13 mouse cellular contexts compared by ENCODE assay signal in the genomic region with DNA sequence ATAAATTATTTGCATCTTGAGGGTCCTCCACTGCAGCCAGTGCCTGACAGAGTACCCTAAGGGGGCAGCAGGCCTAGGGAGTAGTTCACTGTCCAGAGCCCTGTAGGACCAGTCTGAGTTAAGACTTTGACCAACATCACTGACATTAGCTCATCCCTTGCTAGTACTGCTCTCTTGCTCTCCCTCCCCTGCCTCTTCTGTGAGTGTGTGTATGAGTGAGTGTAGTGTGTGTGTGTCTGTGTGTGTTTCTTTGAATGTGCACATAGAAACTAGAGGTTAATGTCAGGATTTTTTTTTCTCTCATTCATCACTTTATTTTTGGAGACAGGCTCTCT.
DNase-seq lines count a peak whose midpoint lies in the region; ATAC-seq and TF ChIP-seq lines count a peak whose summit lies in the region.
"Had no signal": no experiment of that assay in that cellular context is flagged by ENCODE, and none has a peak within 500 bp of the region (broad histone marks: within the 10 kb centered on the region; RNA-seq: fewer than 3 reads in every experiment).

No protein-coding gene starts in this region.

- peak; percentile 14; the same call in 1 of the 2 replicates for ATAC-seq in forebrain, embryonic 13.5 days
- no peak for ATAC-seq in forebrain, embryonic 12.5 days (ENCODE audit: low FRiP score)
- no peak for ATAC-seq in hindbrain, embryonic 11.5 days (ENCODE audit: low FRiP score)
- 0 out of 2 replicates have a peak, but pooled peaks have one; percentile 19 for ATAC-seq in hindbrain, postnatal 0 days
- ATAC-seq in midbrain, postnatal 0 days (ENCODE audit: low FRiP score), result 0 out of 2 replicates have a peak, but pooled peaks have one; percentile 15

- H3K36me3 ChIP-seq in forebrain, embryonic 13.5 days (ENCODE audit: poor library complexity, severe bottlenecking), result no peaks in the 10 kb centered on the region
- no peaks in the 10 kb centered on the region for H3K36me3 ChIP-seq in forebrain, embryonic 12.5 days (replicated peaks)
- H3K36me3 ChIP-seq in hindbrain, embryonic 10.5 days, result no peaks in the 10 kb centered on the region
- no peaks in the 10 kb centered on the region for H3K36me3 ChIP-seq in hindbrain, embryonic 11.5 days (ENCODE audit: control insufficient read depth, insufficient read depth, low read length)
- no peaks in the 10 kb centered on the region for H3K36me3 ChIP-seq in hindbrain, postnatal 0 days (ENCODE audit: insufficient read depth, low read length)
- no peaks in the 10 kb centered on the region for H3K36me3 ChIP-seq in midbrain, postnatal 0 days (ENCODE audit: insufficient read depth, low read length)
- H3K36me3 ChIP-seq: limb, embryonic 10.5 days had no signal

- H3K4me1 ChIP-seq in forebrain, embryonic 13.5 days, result peaks cover 25% of the 10 kb centered on the region
- H3K4me1 ChIP-seq in forebrain, embryonic 12.5 days, result peaks cover 23% of the 10 kb centered on the region
- H3K4me1 ChIP-seq in hindbrain, embryonic 10.5 days (replicated peaks), result peaks cover 20% of the 10 kb centered on the region
- H3K4me1 ChIP-seq in hindbrain, embryonic 11.5 days (replicated peaks; ENCODE audit: control insufficient read depth, insufficient read depth, low read length), result no peaks in the 10 kb centered on the region; the same call in 1 of the 2 replicates
- H3K4me1 ChIP-seq in hindbrain, postnatal 0 days (ENCODE audit: insufficient read depth, low read length), result peaks cover 15% of the 10 kb centered on the region; the same call in 1 of the 2 replicates
- peaks cover 3% of the 10 kb centered on the region; the same call in 1 of the 2 replicates for H3K4me1 ChIP-seq in midbrain, postnatal 0 days (ENCODE audit: insufficient read depth, low read length)

- no peak overlapping the region for H3K9ac ChIP-seq in forebrain, embryonic 13.5 days
- no peak overlapping the region for H3K9ac ChIP-seq in forebrain, embryonic 12.5 days
- no peak overlapping the region for H3K9ac ChIP-seq in hindbrain, embryonic 11.5 days (ENCODE audit: low read depth, low read length)
- H3K9ac ChIP-seq in hindbrain, postnatal 0 days (replicated peaks; ENCODE audit: low read length), result no peak overlapping the region
- H3K9ac ChIP-seq in midbrain, postnatal 0 days (replicated peaks; ENCODE audit: low read length, poor library complexity, severe bottlenecking), result no peak overlapping the region

- H3K4me2 ChIP-seq in forebrain, embryonic 13.5 days, result no peak overlapping the region
- H3K4me2 ChIP-seq in forebrain, embryonic 12.5 days, result no peak overlapping the region
- H3K4me2 ChIP-seq in hindbrain, embryonic 11.5 days (replicated peaks; ENCODE audit: low read depth, low read length), result no peak overlapping the region
- no peak overlapping the region for H3K4me2 ChIP-seq in hindbrain, postnatal 0 days (ENCODE audit: low read depth, low read length)
- no peak overlapping the region for H3K4me2 ChIP-seq in midbrain, postnatal 0 days (ENCODE audit: low read depth, low read length, poor library complexity, severe bottlenecking)
- H3K4me2 ChIP-seq: liver, embryonic 11.5 days had no signal

- H3K9me3 ChIP-seq in forebrain, embryonic 13.5 days (replicated peaks), result no peaks in the 10 kb centered on the region
- H3K9me3 ChIP-seq in forebrain, embryonic 12.5 days, result no peaks in the 10 kb centered on the region
- no peaks in the 10 kb centered on the region for H3K9me3 ChIP-seq in hindbrain, embryonic 10.5 days
- no peaks in the 10 kb centered on the region for H3K9me3 ChIP-seq in hindbrain, embryonic 11.5 days (ENCODE audit: control insufficient read depth, low read length)
- H3K9me3 ChIP-seq in hindbrain, postnatal 0 days (ENCODE audit: low read length), result no peaks in the 10 kb centered on the region
- H3K9me3 ChIP-seq in midbrain, postnatal 0 days (ENCODE audit: low read length), result no peaks in the 10 kb centered on the region
- H3K9me3 ChIP-seq: limb, embryonic 10.5 days had no signal

- H3K27me3 ChIP-seq in forebrain, embryonic 13.5 days, result no peaks in the 10 kb centered on the region
- H3K27me3 ChIP-seq in forebrain, embryonic 12.5 days, result 0 out of 2 replicates have a peak, but pooled peaks cover 2% of the 10 kb centered on the region
- H3K27me3 ChIP-seq in hindbrain, embryonic 10.5 days (ENCODE audit: insufficient read depth, poor library complexity, severe bottlenecking), result peaks cover 8% of the 10 kb centered on the region; the same call in 1 of the 2 replicates
- H3K27me3 ChIP-seq in hindbrain, embryonic 11.5 days (ENCODE audit: control insufficient read depth, insufficient read depth, low read length), result no peaks in the 10 kb centered on the region
- H3K27me3 ChIP-seq in hindbrain, postnatal 0 days (ENCODE audit: insufficient read depth, low read length), result no peaks in the 10 kb centered on the region
- H3K27me3 ChIP-seq in midbrain, postnatal 0 days (ENCODE audit: insufficient read depth, low read length), result no peaks in the 10 kb centered on the region

- no peak for TF ChIP-seq CTCF in hindbrain, postnatal 0 days (IDR thresholded peaks at IDR 0.05; ENCODE audit: low read depth)
- TF ChIP-seq CTCF in midbrain, postnatal 0 days (IDR thresholded peaks at IDR 0.05), result no peak

- no peak overlapping the region for H3K4me3 ChIP-seq in forebrain, embryonic 13.5 days
- H3K4me3 ChIP-seq in forebrain, embryonic 12.5 days (replicated peaks), result no peak overlapping the region
- no peak overlapping the region for H3K4me3 ChIP-seq in hindbrain, embryonic 10.5 days
- no peak overlapping the region for H3K4me3 ChIP-seq in hindbrain, embryonic 11.5 days (ENCODE audit: low read depth, low read length)
- no peak overlapping the region for H3K4me3 ChIP-seq in hindbrain, postnatal 0 days (ENCODE audit: low read length)
- no peak overlapping the region for H3K4me3 ChIP-seq in midbrain, postnatal 0 days (ENCODE audit: low read depth, low read length)
- H3K4me3 ChIP-seq: limb, embryonic 10.5 days had no signal

- H3K27ac ChIP-seq in forebrain, embryonic 13.5 days, result peak overlapping the region; percentile 76
- no peak overlapping the region; the same call in 1 of the 2 replicates for H3K27ac ChIP-seq in forebrain, embryonic 12.5 days
- peak overlapping the region; percentile 78 for H3K27ac ChIP-seq in hindbrain, embryonic 10.5 days
- H3K27ac ChIP-seq in hindbrain, embryonic 11.5 days (ENCODE audit: low read depth, low read length), result no peak overlapping the region
- H3K27ac ChIP-seq in hindbrain, postnatal 0 days, result peak overlapping the region; percentile 72; the same call in 1 of the 2 replicates
- no peak overlapping the region for H3K27ac ChIP-seq in midbrain, postnatal 0 days (ENCODE audit: low read depth, low read length)
- H3K27ac ChIP-seq: macrophage had no signal

- no peak for DNase-seq in hindbrain, embryonic 10.5 days (ENCODE audit: low spot score)
- no peak for DNase-seq in hindbrain, embryonic 11.5 days (ENCODE audit: low spot score)
- no peak for DNase-seq in hindbrain, postnatal 0 days (ENCODE audit: low spot score)
- DNase-seq in midbrain, postnatal 0 days (ENCODE audit: low spot score), result no peak
- DNase-seq in right cerebral cortex, postnatal 25 days, result no peak
- no peak for DNase-seq in adrenal gland, postnatal 10 days
- DNase-seq: lung, adult 2 months; thymus, postnatal 36 days had no signal

Comparison
In these comparisons a context has a peak if more than half of its experiments do, and no peak if none do; other contexts are left out.
1. ATAC-seq: peak in forebrain, embryonic 13.5 days (single experiment), hindbrain, postnatal 0 days (single experiment) and midbrain, postnatal 0 days (single experiment); none in forebrain, embryonic 12.5 days (single experiment) and hindbrain, embryonic 11.5 days (single experiment).
2. H3K27ac ChIP-seq: peak in forebrain, embryonic 13.5 days (single experiment), hindbrain, embryonic 10.5 days (single experiment) and hindbrain, postnatal 0 days (single experiment); none in forebrain, embryonic 12.5 days (single experiment), hindbrain, embryonic 11.5 days (single experiment) and midbrain, postnatal 0 days (single experiment).